Mouse (Mus musculus): ENCODE results near the gene Vps37b.

Vps37b gene

GRCm38 (mm10) chr5:123968468-123968867 lies 63.6 kb downstream of the Vps37b start:
- in situ Hi-C loops (cut with MboI; ENCODE audit: unreplicated experiment in 2 of 2) = loop anchor here in 1 of 2 experiments (25.0 kb wide), 1 partner anchor 119 kb away; the partner anchor contains the start of gene Abcb9

GRCm38 (mm10) chr5:123966759-123967158 lies 65.3 kb downstream of the Vps37b start:
- in situ Hi-C loops (cut with MboI; ENCODE audit: unreplicated experiment in 2 of 2) = loop anchor here in 1 of 2 experiments (25.0 kb wide), 1 partner anchor 121 kb away; the partner anchor contains the start of gene Abcb9

- in situ Hi-C loops (cut with MboI; ENCODE audit: unreplicated experiment in 2 of 2) = loop anchor here in 1 of 2 experiments (25.0 kb wide), 1 partner anchor 123 kb away; the partner anchor contains the start of gene Abcb9
Measured at GRCm38 (mm10) chr5:123964208-123964607, 67.9 kb downstream of the Vps37b start.

GRCm38 (mm10) chr5:123961046-123961445 lies 71.0 kb downstream of the Vps37b start:
- in situ Hi-C loops (cut with MboI; ENCODE audit: unreplicated experiment in 2 of 2) = loop anchor here in 1 of 2 experiments (25.0 kb wide), 1 partner anchor 126 kb away; the partner anchor contains the start of gene Abcb9

- in situ Hi-C loops (cut with MboI; ENCODE audit: unreplicated experiment in 2 of 2) = loop anchor here in 1 of 2 experiments (25.0 kb wide), 1 partner anchor 127 kb away; the partner anchor contains the start of gene Abcb9
Measured at GRCm38 (mm10) chr5:123960129-123960528, 71.9 kb downstream of the Vps37b start.

GRCm38 (mm10) chr5:123959018-123959417 lies 73.1 kb downstream of the Vps37b start:
- in situ Hi-C loops (cut with MboI; ENCODE audit: unreplicated experiment in 2 of 2) = loop anchor here in 1 of 2 experiments (25.0 kb wide), 1 partner anchor 128 kb away; the partner anchor contains the start of gene Abcb9

- in situ Hi-C loops (cut with MboI; ENCODE audit: unreplicated experiment in 2 of 2) = loop anchor here in 1 of 2 experiments (25.0 kb wide), 1 partner anchor 130 kb away; the partner anchor contains the start of gene Abcb9
Measured at GRCm38 (mm10) chr5:123957213-123957612, 74.9 kb downstream of the Vps37b start.
